Mouse (Mus musculus) adrenal gland, postnatal 10 days (tissue): ENCODE data around the gene Pip5k1b. TPM values are rescaled to one million over a fixed set of nuclear protein-coding genes. Genes with fewer than 3 reads are reported as not detected.
A peak's percentile ranks its signal among the peaks of the same experiment; 100 is the strongest.

Experiments
- DNase-seq: peaks from one replicate; pipeline ENCODE4 v3.0.0; 2021; ENCODE audit warnings: mixed read lengths
- total RNA-seq, 2 experiments: library from RNA; stranded (reverse); gene quantifications; 2 replicates each; pipeline ENCODE4 v1.2.3; 2021

Pip5k1b gene
- total RNA-seq, 2 experiments from 2014 or later, result 18.8 to 20.0 TPM

DNA sequence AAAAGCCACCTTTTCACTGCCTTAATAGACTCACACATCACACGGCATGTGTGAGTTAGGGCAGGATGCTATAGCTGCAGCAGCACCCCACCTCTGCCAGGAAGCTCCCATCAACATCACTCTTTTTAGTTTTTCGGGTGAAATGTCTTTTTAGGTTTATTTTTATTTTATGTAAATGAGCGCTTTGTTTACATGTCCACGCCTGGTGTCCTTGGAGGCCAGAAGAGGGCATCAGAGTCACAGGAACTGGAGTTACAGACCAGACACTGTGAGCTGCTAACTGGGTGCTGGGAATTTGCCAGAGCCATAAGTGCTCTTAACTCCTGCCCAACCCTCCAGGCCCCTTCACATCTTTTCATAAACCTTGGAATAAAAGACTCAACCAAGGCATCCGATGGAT is 249.3 kb downstream of the Pip5k1b start:
- DNase-seq, result no peak

DNA sequence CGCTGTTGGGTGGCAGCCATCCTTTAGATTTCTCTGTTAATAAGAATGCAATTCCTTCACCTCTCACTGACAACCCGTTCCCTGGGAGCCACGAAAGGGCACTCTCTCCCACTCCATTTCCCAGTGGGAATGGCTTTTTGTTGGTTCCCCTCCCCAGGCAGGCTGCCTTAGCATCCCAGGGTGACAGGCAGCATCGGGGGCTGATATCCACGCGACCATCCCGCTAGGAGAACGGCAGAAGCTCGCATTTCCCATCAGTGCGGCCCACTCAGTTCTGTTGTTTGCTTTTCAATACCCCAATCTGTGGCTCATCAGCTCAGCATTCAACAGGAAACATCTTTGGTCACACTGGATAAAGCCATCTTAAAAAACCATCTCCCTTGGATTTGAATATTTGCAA is 253.5 kb downstream of the Pip5k1b start:
- no peak for DNase-seq

DNA sequence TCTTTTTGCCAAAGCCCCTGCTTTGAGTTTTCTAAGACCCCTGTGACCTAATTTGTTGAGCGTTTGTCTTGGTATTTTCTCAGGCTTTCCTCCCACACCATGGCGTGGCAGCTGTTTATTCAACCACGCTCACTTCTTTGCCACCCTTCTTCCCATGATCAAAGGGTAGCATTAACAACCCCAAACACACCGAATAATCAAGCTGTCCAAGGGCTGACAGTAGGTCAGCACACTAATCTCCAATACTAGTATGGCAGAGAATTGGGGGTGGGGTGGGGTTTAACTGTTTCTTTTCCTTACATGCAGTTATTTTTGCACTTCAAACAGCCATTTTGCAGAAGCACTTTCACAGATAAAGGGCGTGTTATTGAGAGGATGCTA is 253.9 kb downstream of the Pip5k1b start:
- DNase-seq, result no peak

DNA sequence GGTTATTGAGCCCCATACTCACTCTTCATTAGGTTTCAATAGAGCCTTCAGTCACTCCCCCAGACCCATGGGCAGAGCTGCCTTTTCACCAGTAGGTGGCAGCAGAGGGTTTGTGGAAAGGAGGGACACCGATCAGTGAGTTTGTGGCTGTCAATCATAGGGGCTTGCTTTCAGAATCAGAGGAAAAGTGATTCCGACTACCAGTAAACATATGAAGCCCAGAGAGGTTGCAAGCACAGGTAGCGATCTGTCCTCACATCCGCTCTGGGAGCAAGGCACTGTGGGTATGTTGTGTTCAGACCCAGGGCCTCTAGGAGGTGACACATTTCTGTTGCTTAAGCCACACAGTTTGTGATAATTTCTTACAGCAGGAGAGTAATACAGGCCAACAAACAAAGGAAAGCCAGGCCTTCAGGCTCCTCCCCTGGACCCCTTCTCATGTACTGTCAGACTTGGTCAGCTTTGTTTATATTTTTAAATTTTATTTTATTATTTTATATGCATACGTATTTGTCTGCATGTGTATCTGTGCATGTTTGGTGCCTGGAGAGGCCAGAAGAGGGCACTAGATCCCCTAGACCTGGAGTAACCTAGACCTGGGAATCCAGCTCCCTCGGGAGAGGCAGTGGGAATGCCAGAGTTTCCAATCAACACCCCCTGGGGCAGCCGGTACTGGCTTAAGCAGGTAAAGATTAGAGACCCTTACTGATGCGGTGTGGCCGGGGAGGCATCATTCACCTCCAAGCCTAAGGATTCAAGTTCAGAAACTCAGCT is 254.5 kb downstream of the Pip5k1b start:
- peak; percentile 84 for DNase-seq

DNA sequence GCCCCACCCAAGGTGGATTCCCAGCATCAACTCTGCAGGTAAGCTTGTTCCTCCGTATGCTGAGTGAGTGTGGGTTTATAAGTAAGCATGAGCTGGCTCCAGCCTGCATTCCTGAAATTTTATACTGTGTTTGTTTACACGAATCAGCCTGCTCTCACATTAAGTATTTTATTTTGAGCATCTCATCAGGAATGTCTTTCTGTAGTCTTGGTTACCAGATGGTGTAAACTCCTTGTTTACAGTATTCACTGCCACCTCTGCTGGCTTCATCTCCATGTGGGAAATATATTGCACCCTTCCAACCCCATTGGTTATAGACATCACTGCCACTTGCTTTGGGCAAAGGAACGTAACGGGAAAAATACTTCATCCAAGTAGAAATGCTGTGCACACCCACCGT is 262.1 kb downstream of the Pip5k1b start:
- DNase-seq, result no peak

DNA sequence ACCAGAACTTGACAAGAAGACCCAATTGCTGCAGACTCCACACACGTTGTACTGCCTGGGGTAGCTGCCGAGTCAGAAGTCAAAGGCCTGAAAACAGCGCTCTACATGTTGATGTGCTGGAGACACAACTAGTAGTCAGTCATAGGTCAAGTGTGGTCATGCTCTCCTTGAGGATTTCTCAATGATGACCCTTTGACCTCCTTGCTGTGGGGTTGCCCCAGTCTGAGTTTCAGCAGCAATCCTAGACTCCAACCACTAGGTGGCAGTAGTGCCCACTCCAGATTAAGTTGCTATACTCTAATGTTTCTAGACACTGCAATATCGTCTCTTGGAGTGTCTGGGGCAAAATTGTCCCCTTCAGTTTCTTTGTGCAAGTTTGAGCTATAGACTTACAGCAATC is 271.5 kb downstream of the Pip5k1b start:
- DNase-seq, result peak; percentile 68

DNA sequence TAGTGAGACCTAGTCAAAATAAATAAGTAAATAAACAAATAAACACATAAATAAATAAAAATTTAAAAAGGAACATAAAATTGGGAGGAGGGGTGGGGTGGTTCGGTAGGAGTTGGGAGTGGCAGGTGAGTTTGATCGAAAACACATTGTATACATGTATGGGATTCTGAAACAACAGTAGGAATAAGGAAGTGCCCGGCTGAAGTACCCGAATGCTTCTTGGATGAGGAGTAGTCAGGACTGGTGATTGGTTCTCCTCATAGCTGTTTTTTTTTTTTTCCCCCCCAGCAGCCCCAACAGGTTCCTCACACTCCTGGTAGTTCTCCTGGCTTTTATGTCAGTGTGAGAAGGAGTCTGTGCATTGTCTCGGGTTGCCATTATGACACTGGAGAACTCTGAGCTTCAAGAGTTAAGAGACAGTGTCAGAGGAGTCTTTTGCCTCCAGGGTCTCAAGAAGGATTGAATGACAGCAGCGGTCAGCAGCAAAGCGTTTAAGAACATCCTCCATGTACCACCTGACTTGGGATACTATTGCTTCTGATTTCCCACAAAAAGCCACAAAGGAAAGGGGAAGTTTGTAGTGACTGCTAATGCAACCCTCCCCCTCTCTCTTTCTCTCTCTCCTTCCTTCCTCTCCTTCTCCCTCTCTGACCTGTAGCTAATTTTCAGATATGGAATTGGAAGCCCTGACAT is 274.2 kb downstream of the Pip5k1b start:
- DNase-seq, result no peak

DNA sequence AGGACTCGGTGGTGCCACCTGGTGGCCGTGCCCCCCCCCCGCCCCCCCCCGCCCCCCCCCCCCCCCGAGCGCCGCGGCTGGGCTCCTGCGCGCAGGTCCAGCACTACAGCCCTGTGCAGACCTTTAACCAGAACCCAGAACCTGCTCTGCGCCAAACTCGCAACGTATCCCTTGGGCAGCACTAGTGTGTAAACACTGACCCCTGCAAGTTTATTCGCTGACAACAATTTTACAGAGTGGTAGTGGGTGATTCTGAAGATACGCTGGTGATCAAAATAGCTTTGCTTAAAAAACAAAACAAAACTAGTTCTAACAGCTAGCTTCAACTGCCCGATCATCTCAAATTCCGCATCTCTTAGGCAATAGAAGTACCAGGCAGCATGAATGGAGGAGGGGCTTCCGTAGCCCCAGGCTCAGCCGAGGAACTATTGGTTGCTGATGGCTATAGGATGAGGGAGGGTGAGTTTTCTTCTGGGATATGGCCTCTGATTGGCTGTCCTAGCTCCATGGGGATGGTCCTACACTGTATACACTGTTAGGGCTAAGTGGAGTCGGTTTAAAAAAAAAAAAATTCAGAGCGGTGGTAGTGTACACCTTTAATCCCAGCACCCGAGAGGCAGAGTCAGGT is 275.0 kb downstream of the Pip5k1b start, which contains the start of gene Fxn:
Gene Fxn, minus strand, starts transcription at position 5 of the 628 bp plus-strand sequence.
- no peak for DNase-seq

DNA sequence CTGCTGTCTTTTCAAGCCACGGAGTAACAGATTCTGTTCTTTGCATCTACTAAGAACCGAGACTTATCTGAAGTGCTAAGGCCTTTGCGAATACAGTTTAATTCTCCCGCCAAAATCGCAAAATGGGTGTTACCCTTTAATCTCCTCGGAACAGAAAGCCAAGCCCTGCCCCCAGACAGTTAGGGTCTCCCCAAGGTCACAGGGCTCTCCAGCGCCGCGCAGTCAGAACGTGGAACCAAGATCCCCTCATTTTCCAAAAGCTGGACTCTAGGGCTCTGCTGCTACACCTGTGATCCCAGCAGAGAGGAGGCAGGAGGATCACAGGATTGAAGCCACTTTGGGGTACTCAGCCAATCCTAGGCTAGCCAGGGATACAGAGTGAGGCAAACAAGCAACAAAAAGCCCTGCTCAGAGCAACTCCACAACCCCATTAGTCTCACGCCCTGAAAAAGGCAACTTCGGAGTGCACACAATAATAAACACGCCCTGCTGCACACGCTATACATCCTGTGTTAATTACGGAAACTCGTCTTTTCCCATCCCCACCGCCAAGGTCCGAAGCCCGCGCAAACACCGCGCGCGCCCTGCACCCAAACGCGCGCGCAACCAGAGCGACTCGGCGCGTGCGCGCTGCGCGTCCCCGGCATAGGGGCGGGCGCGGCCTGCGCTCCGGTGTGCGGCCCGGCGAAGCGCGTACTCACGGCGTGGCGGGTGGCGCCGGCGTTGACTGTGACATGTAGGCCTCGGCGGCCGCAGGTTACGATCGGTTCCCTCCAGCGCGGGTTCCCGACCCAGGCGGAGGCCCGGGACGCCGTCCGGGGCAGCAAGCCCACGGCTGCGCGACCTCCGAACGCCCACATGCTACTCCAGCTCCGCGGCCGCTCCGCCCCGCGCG is 275.7 kb downstream of the Pip5k1b start:
- DNase-seq, result peak; percentile 88

DNA sequence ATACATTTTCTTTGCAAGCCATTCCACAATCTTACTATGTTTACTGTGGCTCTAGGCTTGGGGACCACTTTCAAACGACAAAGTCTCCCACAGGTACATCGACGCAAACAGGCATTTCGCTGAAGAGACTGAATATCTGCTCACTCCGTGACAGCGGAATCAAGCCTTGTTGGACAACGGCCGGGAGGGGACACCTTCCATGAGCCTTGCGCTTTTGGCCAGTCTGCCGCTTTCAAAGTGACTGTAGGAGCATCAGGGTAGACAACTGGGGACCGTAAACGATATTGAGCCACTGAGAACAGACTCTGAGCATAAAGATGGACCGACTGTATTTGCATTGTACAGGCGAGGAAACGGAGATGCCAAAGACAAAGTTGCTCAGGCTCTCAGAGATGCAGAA is 276.8 kb downstream of the Pip5k1b start:
- DNase-seq, result no peak

DNA sequence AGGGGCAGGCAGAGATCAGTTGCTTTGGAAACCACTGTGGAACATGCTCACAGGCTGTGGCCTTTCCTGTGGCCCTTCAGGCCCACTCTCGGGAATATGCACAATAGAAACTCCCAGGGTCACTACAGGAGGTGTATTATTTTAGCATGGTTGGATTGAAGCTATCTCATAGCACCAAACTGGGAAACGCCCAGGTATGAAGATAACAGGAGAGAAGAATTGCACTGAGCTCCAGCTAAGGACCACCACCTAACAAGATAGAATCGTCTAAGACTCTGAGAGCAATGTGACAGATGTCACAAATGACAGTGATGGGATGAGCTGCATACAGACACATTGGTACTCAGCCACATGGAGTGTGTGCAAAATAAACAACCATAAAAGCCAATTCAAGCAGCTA is 281.4 kb downstream of the Pip5k1b start:
- no peak for DNase-seq

DNA sequence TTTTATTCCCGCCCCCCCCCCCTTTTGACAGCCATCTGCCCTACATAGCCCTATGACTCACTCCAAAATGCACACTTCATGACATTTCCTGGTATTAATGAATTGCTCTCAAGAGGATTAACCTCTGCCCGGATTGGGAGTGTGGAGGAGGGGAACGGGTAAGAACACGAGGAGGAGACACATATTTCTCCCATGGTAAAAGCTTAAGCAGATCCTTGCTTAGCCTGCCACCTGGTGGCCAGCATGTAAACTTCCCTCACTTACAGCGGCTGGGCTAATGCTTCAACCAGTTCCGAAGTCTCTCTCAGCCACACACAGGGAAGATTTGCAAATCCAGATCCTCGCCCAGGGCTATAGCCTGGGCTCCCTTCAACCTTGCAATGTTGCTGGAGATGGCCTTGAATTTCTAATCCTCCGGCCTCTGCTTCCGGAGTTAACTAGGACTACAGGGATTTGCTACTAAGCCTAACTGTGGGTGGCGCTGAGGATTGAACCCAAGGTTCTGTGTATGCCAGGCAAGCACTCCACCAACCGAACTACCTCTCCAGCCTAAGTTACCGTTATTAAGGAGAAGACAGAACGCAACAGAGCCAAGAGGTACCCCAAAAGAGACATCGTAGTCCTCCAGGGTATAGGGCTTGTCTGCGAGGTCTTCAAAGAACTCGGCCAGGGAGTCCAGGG is 283.8 kb downstream of the Pip5k1b start:
- peak; percentile 89 for DNase-seq

DNA sequence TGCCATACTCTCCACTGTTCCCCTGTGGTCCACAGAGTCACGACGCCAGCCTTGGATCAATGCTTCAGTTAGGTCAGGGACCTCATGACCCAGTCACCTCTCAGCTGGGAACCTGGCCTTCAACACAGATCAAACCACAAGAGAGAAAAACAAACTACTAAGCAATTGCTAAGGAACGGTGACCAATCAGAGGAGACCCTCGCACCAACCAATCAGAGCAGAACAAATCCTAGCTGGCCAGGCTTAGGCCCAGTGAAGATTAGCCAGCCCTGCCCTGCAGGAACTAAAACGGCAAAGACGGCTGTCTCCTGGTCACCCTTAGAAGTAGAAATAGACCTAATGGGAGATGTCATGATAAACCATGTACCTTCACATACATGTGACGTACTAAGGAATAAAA is 284.3 kb downstream of the Pip5k1b start:
- DNase-seq, result peak; percentile 68

DNA sequence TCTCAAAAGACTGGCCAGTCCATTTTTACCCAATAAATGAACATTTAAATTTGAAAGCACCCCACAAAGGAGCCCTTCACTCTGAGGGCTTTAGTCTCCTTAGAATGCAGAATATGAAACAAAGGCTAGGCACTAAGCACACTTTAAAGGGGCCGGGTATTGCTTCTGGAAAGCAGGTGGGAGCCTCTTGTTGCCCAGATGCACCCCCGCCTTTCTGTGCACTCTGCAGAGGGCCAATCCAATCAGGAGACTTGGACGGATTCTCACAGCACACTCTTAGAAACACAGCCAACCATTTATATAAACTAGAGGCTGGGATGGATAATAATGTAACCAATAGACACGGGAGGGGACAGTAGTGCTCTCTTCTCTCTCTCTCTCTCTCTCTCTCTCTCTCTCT is 287.1 kb downstream of the Pip5k1b start:
- DNase-seq, result no peak

DNA sequence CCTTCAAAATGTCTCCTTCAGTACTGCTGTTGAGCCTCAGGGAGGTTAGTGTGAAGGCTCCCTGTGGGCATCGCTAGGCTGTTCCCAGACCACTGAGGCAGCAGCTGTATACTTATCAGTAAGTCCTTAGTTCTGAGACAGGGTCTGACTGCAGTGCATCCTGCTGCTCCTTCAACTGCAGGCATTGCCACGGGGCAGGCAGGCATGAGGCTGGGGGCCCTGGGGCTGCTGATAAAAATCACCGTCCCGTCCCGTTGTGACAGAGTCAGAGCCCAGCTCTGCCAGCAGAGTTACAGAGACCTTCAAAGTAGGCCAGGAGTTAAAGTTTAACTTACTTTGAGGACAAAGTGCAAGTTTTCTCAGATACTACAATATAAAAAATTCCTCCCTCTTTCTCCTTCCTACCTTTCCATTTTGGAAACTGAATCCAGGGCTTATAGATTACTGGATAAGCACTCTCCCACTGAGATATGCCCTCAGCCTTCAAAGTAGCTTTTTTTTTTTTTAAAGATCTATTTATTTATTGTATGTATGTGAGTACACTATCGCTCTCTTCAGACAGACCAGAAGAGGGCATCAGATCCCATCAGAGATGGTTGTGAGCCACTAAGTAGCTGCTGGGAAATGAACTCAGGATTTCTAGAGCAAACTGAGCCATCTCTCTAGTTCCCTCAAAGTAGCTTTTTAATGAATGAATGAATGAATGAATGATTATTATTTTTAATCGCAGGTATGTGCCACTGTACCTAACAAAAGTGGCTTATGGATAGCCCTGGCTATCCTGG is 289.4 kb downstream of the Pip5k1b start:
- DNase-seq, result no peak

DNA sequence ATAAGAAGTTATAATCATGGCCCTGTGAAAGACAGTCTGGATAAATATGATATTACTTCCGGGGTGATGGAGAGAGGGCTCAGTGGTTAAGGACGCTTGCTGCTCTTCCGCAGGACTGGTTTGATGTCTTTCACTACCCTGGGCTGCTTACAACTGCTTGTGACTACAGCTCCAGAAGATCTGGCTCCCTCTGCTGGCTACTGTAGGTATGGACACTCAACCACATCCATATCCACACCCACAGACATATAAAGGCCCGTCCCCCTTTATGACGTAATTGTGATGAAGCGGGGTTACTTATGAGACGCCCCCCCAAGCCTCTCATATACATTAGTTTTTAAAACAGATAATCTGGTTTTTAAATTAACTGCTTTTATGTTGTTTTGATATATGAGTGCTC is 290.7 kb downstream of the Pip5k1b start:
- peak; percentile 87 for DNase-seq

DNA sequence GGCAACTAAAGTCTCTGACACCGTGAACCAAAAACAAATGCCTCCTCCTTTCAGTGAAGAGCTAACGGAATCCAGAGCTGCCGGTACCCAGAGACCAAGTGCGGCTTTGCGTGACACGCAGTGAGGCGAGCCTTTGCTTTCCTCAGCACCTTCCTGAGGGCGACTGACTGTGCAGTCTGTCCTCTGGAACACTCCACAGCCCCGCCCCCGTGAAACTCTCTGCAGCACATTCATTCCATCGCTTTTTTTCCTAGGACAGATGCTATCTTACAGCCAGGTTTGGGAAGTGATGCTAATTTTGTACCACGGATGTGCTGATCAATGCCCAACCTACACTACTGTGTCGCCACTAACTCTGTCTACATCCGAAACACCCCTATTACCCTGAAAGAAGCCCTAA is 292.9 kb downstream of the Pip5k1b start:
- DNase-seq, result no peak

DNA sequence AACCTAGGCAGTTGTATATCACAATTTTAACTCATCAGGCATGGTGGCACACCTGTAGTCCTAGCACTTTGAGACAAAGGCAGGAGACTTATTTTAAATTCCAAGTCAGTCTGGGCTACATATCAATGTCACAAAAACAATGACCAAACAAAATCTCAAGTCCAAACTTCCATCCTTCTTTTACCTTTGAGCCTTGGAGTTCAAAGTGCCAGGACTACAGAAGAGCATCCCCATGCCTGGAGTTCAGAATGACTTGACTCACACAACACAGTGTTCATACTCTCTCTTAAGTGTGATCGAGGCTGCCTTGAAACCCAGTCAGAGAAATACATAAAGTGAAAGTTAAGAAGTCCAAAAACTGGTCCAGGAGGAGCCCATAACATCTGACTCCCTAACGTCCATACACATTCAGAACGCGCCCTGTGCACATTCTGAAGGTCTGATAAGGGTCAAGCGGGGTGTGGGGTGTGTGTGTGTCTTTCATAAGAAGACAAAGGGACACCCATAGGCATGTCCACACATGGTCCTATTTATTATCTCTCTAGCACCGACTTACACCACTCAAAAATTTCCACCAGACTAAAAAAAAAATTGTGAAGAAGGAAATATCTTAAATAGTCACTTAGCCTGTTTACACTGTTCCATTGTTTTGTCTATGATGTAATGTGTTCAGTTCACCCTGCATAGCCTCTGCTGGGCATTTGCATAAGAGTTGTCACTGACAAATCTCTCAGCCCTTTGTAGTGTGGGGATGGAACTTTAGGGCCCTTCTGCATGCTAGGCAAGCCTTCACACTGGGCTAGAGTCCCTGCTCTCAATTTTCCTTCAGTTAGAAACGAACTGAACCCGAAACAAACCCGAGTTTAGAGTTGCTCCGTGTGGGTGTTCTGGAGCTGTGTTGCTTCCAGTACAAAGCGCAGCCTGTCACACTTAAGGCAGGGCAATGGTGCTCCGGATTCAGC is 296.0 kb downstream of the Pip5k1b start:
- no peak for DNase-seq

DNA sequence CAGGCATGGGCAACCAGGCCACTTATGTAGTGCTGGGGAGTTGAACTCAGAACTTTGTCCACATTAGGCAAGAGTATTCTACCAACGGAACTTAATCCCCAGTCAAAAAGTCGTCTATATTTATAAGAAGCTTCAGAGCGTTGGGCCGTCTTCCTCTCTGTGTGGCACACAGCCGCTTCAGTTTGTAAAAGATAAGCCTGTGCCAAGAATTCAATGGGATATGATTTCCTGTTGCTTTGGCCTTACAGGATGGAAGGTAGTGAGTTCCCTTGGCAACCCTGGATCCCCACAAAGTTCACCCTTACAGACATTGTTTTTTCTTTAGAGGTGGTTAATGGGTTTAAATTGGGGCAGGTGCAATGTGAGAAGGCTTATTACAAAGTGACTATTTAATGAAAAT is 297.3 kb downstream of the Pip5k1b start:
- no peak for DNase-seq

DNA sequence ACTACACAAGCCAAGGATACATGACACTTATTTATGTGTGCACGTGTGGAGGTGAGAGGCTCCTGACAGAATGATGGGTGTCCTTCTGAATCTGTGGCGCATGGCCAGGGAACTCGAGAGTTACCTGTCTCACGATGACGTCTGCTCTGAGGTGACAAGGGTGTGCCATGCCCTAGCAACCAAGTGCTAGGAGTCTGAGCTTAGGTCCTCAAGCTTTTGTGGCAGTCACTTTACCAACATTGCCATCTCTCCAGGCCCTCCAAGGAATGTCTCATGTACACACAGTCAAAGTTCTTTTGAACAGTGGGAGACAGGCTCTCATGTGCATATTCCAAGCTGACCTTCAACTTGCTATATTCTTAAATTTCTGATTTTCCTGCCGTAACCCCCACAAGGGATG is 297.7 kb downstream of the Pip5k1b start:
- no peak for DNase-seq
